Mouse (Mus musculus) forebrain, embryonic 13.5 days (tissue): Measurements from ENCODE around the gene Casc3. TPM values are rescaled to one million over a fixed set of nuclear protein-coding genes. Genes with fewer than 3 reads are reported as not detected.

Experiments used
- ATAC-seq: fragments of 200-750 bp; cut with Nextera tagmentation; 2 replicates; pipeline ENCODE4 v1.8.0; 2017
- H3K27ac ChIP-seq: fragments of 300-500 bp; sonication (generic); 2 replicates; pipeline ENCODE4 v1.5.1; 2015; ENCODE audit warnings: inconsistent platforms, mild to moderate bottlenecking, moderate library complexity
- H3K27me3 ChIP-seq: fragments of 300-500 bp; sonication (generic); 2 replicates; pipeline ENCODE4 v1.6.1; 2015; ENCODE audit warnings: mild to moderate bottlenecking, inconsistent platforms
- H3K36me3 ChIP-seq: fragments of 300-500 bp; sonication (generic); 2 replicates; pipeline ENCODE4 v1.6.1; 2015; ENCODE audit warnings: mild to moderate bottlenecking, inconsistent platforms; ENCODE audit not compliant: poor library complexity, severe bottlenecking
- H3K4me1 ChIP-seq: fragments of 300-500 bp; sonication (generic); 2 replicates; pipeline ENCODE4 v1.6.1; 2015; ENCODE audit warnings: inconsistent platforms
- H3K4me2 ChIP-seq: fragments of 300-500 bp; sonication (generic); 2 replicates; pipeline ENCODE4 v1.6.1; 2015; ENCODE audit warnings: inconsistent platforms, mild to moderate bottlenecking, moderate library complexity
- H3K4me3 ChIP-seq: fragments of 300-500 bp; sonication (generic); 2 replicates; pipeline ENCODE4 v1.5.1; 2015; ENCODE audit warnings: mild to moderate bottlenecking, inconsistent platforms
- H3K9ac ChIP-seq: fragments of 300-500 bp; sonication (generic); 2 replicates; pipeline ENCODE4 v1.6.1; 2015; ENCODE audit warnings: mild to moderate bottlenecking, inconsistent platforms
- H3K9me3 ChIP-seq: fragments of 300-500 bp; sonication (generic); replicated peaks from 2 replicates; pipeline ENCODE4 v1.6.1; 2016; ENCODE audit warnings: inconsistent platforms
- WGBS: fragments of 180-500 bp; shearing (Covaris S2); methylation state at CpG from one replicate; pipeline ENCODE4 v1.1.7; 2015; 5-methylcytosine and 5-hydroxymethylcytosine counted together
- polyA plus RNA-seq: library from polyadenylated mRNA; unstranded; fragments of >200 nt; fragmentation: Nextera tagmentation; extraction: Ambion mirVana; gene quantifications from 2 replicates; pipeline ENCODE4 v1.2.1, GENCODE M21; 2015

Gene Casc3
- polyA plus RNA-seq, 1 experiment from 2014 or later = 46.4 TPM

GRCm38 (mm10) chr11:98869906-98870305, 65.2 kb downstream of the Casc3 start:
- Histone ChIP-seq H3K4me1 (peaks cover 6% of the 10 kb centered on the region; the same call in 1 of the 2 replicates), H3K4me3 (no peak overlapping the region), H3K9ac (no peak overlapping the region), H3K36me3 (peaks cover 48% of the 10 kb centered on the region), H3K27me3 (no peaks in the 10 kb centered on the region), H3K27ac (no peak overlapping the region), H3K9me3 (no peaks in the 10 kb centered on the region), H3K4me2 (no peak overlapping the region)
- ATAC-seq = no peak
- WGBS = 93% methylated on average over 8 of the region's 8 CpGs

GRCm38 (mm10) chr11:98870791-98871190, 66.1 kb downstream of the Casc3 start:
- H3K4me3 ChIP-seq = no peak overlapping the region
- H3K4me2 ChIP-seq = no peak overlapping the region
- no peaks in the 10 kb centered on the region for H3K9me3 ChIP-seq
- H3K27ac ChIP-seq = no peak overlapping the region
- H3K9ac ChIP-seq = no peak overlapping the region
- no peaks in the 10 kb centered on the region for H3K27me3 ChIP-seq
- H3K4me1 ChIP-seq = peaks cover 6% of the 10 kb centered on the region; the same call in 1 of the 2 replicates
- no peak for ATAC-seq
- peaks cover 50% of the 10 kb centered on the region for H3K36me3 ChIP-seq
- WGBS = 79% methylated on average over 5 of the region's 5 CpGs

GRCm38 (mm10) chr11:98871416-98871815, 66.7 kb downstream of the Casc3 start:
- no peak for ATAC-seq
- 61% methylated on average over 4 of the region's 4 CpGs for WGBS
- no peak overlapping the region for H3K4me3 ChIP-seq
- H3K4me1 ChIP-seq = peaks cover 6% of the 10 kb centered on the region; the same call in 1 of the 2 replicates
- H3K27ac ChIP-seq = no peak overlapping the region
- no peak overlapping the region for H3K4me2 ChIP-seq
- H3K27me3 ChIP-seq = no peaks in the 10 kb centered on the region
- H3K9me3 ChIP-seq = no peaks in the 10 kb centered on the region
- H3K9ac ChIP-seq = no peak overlapping the region
- H3K36me3 ChIP-seq = peaks cover 48% of the 10 kb centered on the region

GRCm38 (mm10) chr11:98872040-98872439, 67.3 kb downstream of the Casc3 start:
- peaks cover 6% of the 10 kb centered on the region; the same call in 1 of the 2 replicates for H3K4me1 ChIP-seq
- H3K27ac ChIP-seq = no peak overlapping the region
- ATAC-seq = no peak
- H3K9me3 ChIP-seq = no peaks in the 10 kb centered on the region
- no peaks in the 10 kb centered on the region for H3K27me3 ChIP-seq
- H3K9ac ChIP-seq = no peak overlapping the region
- H3K4me2 ChIP-seq = no peak overlapping the region
- WGBS = 75% methylated on average over 4 of the region's 4 CpGs
- no peak overlapping the region for H3K4me3 ChIP-seq
- peaks cover 43% of the 10 kb centered on the region for H3K36me3 ChIP-seq

- Histone ChIP-seq H3K27ac (no peak overlapping the region), H3K36me3 (peaks cover 24% of the 10 kb centered on the region), H3K4me1 (no peaks in the 10 kb centered on the region), H3K4me3 (no peak overlapping the region), H3K4me2 (no peak overlapping the region), H3K27me3 (no peaks in the 10 kb centered on the region), H3K9me3 (no peaks in the 10 kb centered on the region), H3K9ac (no peak overlapping the region)
- 93% methylated on average over 9 of the region's 9 CpGs for WGBS
- ATAC-seq = no peak
Measured at GRCm38 (mm10) chr11:98873900-98874299, 69.2 kb downstream of the Casc3 start.

- Histone ChIP-seq H3K27ac (no peak overlapping the region), H3K9me3 (no peaks in the 10 kb centered on the region), H3K27me3 (no peaks in the 10 kb centered on the region), H3K9ac (no peak overlapping the region), H3K36me3 (peaks cover 19% of the 10 kb centered on the region), H3K4me3 (no peak overlapping the region), H3K4me2 (no peak overlapping the region), H3K4me1 (no peaks in the 10 kb centered on the region)
- no peak for ATAC-seq
- 79% methylated on average over 9 of the region's 9 CpGs for WGBS
Measured at GRCm38 (mm10) chr11:98877001-98877400, 72.3 kb downstream of the Casc3 start.

Other genes starting within 250 kb of the Casc3 start
- gene Ormdl3, start 217.5 kb upstream of the Casc3 start, polyA plus RNA-seq = 77.3 and 88.0 TPM in 2 replicates
- gene Lrrc3c, start 206.6 kb upstream of the Casc3 start, polyA plus RNA-seq = not detected in 2 replicates
- 1.2 and 1.3 TPM in 2 replicates for gene Gm12355, start 179.2 kb upstream of the Casc3 start, polyA plus RNA-seq
- gene Gsdma3, start 178.5 kb upstream of the Casc3 start, polyA plus RNA-seq = not detected in 2 replicates
- gene Gsdma2, start 158.1 kb upstream of the Casc3 start, polyA plus RNA-seq = not detected in 2 replicates
- not detected in 2 replicates for gene Gsdma, start 140.6 kb upstream of the Casc3 start, polyA plus RNA-seq
- 187 and 198 TPM in 2 replicates for gene Psmd3, start 122.4 kb upstream of the Casc3 start, polyA plus RNA-seq
- gene Csf3, start 103.6 kb upstream of the Casc3 start, polyA plus RNA-seq = 0.12 TPM in 1 of 2 replicates, not detected in the other
- gene Med24, start 75.5 kb upstream of the Casc3 start, polyA plus RNA-seq = 79.0 and 86.0 TPM in 2 replicates
- 93.5 and 95.2 TPM in 2 replicates for gene Thra, start 64.3 kb upstream of the Casc3 start, polyA plus RNA-seq
- gene Nr1d1, start 29.6 kb upstream of the Casc3 start, polyA plus RNA-seq = 2.1 and 2.3 TPM in 2 replicates
- 31.3 and 32.9 TPM in 2 replicates for gene Msl1, start 9.4 kb upstream of the Casc3 start, polyA plus RNA-seq
- 2.4 and 3.0 TPM in 2 replicates for gene Rapgefl1, start 31.9 kb downstream of the Casc3 start, polyA plus RNA-seq
- 5.0 and 5.4 TPM in 2 replicates for gene Wipf2, start 58.7 kb downstream of the Casc3 start, polyA plus RNA-seq
- 23.0 and 26.9 TPM in 2 replicates for gene Cdc6, start 102.9 kb downstream of the Casc3 start, polyA plus RNA-seq
- gene Rara, start 122.9 kb downstream of the Casc3 start, polyA plus RNA-seq = 8.7 and 10.2 TPM in 2 replicates
- gene Gjd3, start 178.1 kb downstream of the Casc3 start, polyA plus RNA-seq = 0.21 TPM in 1 of 2 replicates, not detected in the other
- gene Top2a, start 219.3 kb downstream of the Casc3 start, polyA plus RNA-seq = 276 and 284 TPM in 2 replicates
- gene Igfbp4, start 236.3 kb downstream of the Casc3 start, polyA plus RNA-seq = 131 TPM in 2 replicates